In the genomic region with DNA sequence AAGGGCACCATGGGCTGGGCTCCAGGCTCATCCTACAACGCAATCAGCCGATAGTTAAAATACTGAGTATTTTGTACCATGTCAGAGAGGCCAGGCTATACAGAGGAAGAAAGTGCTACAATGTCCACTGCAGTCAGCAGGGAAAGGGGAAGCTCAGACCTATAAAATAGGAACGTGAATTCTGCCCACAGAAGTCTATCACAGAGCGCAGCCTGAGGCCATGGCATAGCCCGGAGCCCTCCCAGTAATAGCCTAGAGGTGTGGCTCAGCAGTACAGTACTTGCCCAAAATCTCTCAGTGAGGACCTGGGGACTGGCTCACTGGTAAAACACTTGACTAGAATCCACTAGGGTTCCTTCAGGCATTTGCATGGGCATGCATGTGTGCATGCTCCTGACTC, we compare ENCODE assay signal across 25 mouse cellular contexts. TPM values are rescaled to one million over a fixed set of nuclear protein-coding genes. Genes with fewer than 3 reads are reported as not detected.
DNase-seq lines count a peak whose midpoint lies in the region; ATAC-seq lines count a peak whose summit lies in the region.
"Had no signal": no experiment of that assay in that cellular context is flagged by ENCODE, and none has a peak within 500 bp of the region (broad histone marks: within the 10 kb centered on the region; RNA-seq: fewer than 3 reads in every experiment).

No protein-coding gene starts in this region.

- DNase-seq in liver, embryonic 11.5 days (ENCODE audit: low spot score) = no peak
- DNase-seq in kidney, adult 11 months = no peak
- DNase-seq in kidney, adult 9 months = no peak
- DNase-seq: adrenal gland, postnatal 25 days; B cell, adult 2 months; cerebellum, adult 11 months; cerebellum, adult 8-10 months; cerebellum, postnatal 14 days; forebrain, postnatal 0 days; gastrocnemius, adult 2 months; gastrocnemius, postnatal 25 days; heart, adult 2 months; heart, postnatal 14 days had no signal

- H3K27me3 ChIP-seq in erythroblast, embryonic 14.5 days (ENCODE audit: control insufficient read depth) = no peaks in the 10 kb centered on the region
- no peaks in the 10 kb centered on the region for H3K27me3 ChIP-seq in liver, embryonic 15.5 days
- no peaks in the 10 kb centered on the region for H3K27me3 ChIP-seq in liver, embryonic 11.5 days (replicated peaks; ENCODE audit: control insufficient read depth, insufficient read depth, low read length)
- H3K27me3 ChIP-seq: embryonic facial prominence, embryonic 12.5 days; forebrain, embryonic 13.5 days; heart, embryonic 15.5 days; hindbrain, embryonic 12.5 days had no signal

- H3K36me3 ChIP-seq in erythroblast, embryonic 14.5 days (ENCODE audit: control insufficient read depth) = peaks cover 91% of the 10 kb centered on the region
- H3K36me3 ChIP-seq in liver, embryonic 15.5 days (replicated peaks) = peaks cover 25% of the 10 kb centered on the region
- H3K36me3 ChIP-seq in liver, embryonic 11.5 days (ENCODE audit: control insufficient read depth, insufficient read depth, low read length) = 0 out of 2 replicates have a peak, but pooled peaks cover under 1% of the 10 kb centered on the region
- H3K36me3 ChIP-seq: heart, embryonic 15.5 days had no signal

- peak overlapping the region; percentile 80; the same call in 1 of the 2 replicates for H3K4me2 ChIP-seq in liver, embryonic 15.5 days
- H3K4me2 ChIP-seq in liver, embryonic 11.5 days = no peak overlapping the region
- H3K4me2 ChIP-seq: embryonic facial prominence, embryonic 12.5 days; forebrain, embryonic 13.5 days; heart, embryonic 11.5 days; heart, embryonic 15.5 days; hindbrain, embryonic 12.5 days had no signal

- WGBS in liver, embryonic 15.5 days (ENCODE audit: insufficient replicate concordance) = 65% methylated on average over 5 of the region's 5 CpGs
- WGBS in liver, embryonic 11.5 days = 72% methylated on average over 5 of the region's 5 CpGs

- peaks cover 10% of the 10 kb centered on the region for H3K9me3 ChIP-seq in erythroblast, embryonic 14.5 days (ENCODE audit: control insufficient read depth, low read length)
- peaks cover 4% of the 10 kb centered on the region; the same call in 1 of the 2 replicates for H3K9me3 ChIP-seq in liver, embryonic 15.5 days (replicated peaks)
- H3K9me3 ChIP-seq in liver, embryonic 11.5 days (ENCODE audit: control insufficient read depth, low read length) = peaks cover under 1% of the 10 kb centered on the region; the same call in 1 of the 2 replicates
- H3K9me3 ChIP-seq: embryonic facial prominence, embryonic 12.5 days; heart, embryonic 15.5 days; hindbrain, embryonic 12.5 days had no signal

- 0 out of 2 replicates have a peak overlapping the region, but pooled peaks have one; percentile 1 for H3K27ac ChIP-seq in liver, embryonic 15.5 days (replicated peaks)
- no peak overlapping the region for H3K27ac ChIP-seq in liver, embryonic 11.5 days (ENCODE audit: low read depth, low read length)
- H3K27ac ChIP-seq: embryonic facial prominence, embryonic 12.5 days; forebrain, embryonic 13.5 days; gastrocnemius, adult 2 months; heart, adult 2 months; heart, embryonic 15.5 days; hindbrain, embryonic 12.5 days had no signal

- H3K9ac ChIP-seq in liver, embryonic 15.5 days = no peak overlapping the region
- H3K9ac ChIP-seq in liver, embryonic 11.5 days (ENCODE audit: low read depth, low read length) = no peak overlapping the region
- H3K9ac ChIP-seq: embryonic facial prominence, embryonic 12.5 days; forebrain, embryonic 13.5 days; forebrain, postnatal 0 days; heart, embryonic 15.5 days; hindbrain, embryonic 12.5 days had no signal

- no peak for ATAC-seq in erythroblast, adult 5-6 weeks (replicated peaks; ENCODE audit: low FRiP score, poor library complexity, severe bottlenecking)
- ATAC-seq in liver, embryonic 15.5 days (ENCODE audit: insufficient read depth) = no peak
- ATAC-seq in liver, embryonic 11.5 days (replicated peaks; ENCODE audit: low FRiP score) = no peak
- ATAC-seq in granulocyte monocyte progenitor cell, adult 5-6 weeks (replicated peaks; ENCODE audit: poor library complexity, severe bottlenecking) = peak; percentile 48; the same call in 1 of the 2 replicates
- peak; percentile 59 for ATAC-seq in monocyte, adult 5-6 weeks (replicated peaks; ENCODE audit: insufficient number of reproducible peaks, low FRiP score, low TSS enrichment, poor library complexity, severe bottlenecking)
- ATAC-seq: CD4-positive, CD25-positive, alpha-beta regulatory T cell, adult 4 months; forebrain, embryonic 13.5 days; forebrain, postnatal 0 days; hindbrain, embryonic 16.5 days had no signal

- H3K4me1 ChIP-seq in erythroblast, embryonic 14.5 days (ENCODE audit: control insufficient read depth) = peaks cover 96% of the 10 kb centered on the region
- peaks cover 84% of the 10 kb centered on the region for H3K4me1 ChIP-seq in liver, embryonic 15.5 days (replicated peaks)
- H3K4me1 ChIP-seq in liver, embryonic 11.5 days (replicated peaks; ENCODE audit: control insufficient read depth, insufficient read depth, low read length) = peaks cover 50% of the 10 kb centered on the region

- peak overlapping the region; percentile 19 for H3K4me3 ChIP-seq in erythroblast, embryonic 14.5 days (replicated peaks)
- H3K4me3 ChIP-seq in liver, embryonic 15.5 days (replicated peaks) = no peak overlapping the region
- no peak overlapping the region for H3K4me3 ChIP-seq in liver, embryonic 11.5 days (ENCODE audit: low read depth, low read length)
- H3K4me3 ChIP-seq: embryonic facial prominence, embryonic 12.5 days; forebrain, embryonic 13.5 days; gastrocnemius, adult 2 months; heart, adult 2 months; heart, embryonic 15.5 days; hindbrain, embryonic 12.5 days had no signal

RNA-seq across cellular contexts. Expression of a gene that starts 14.1 kb away (rescaled TPM):
- 4.7 and 5.9 TPM in 2 replicates for polyA plus RNA-seq in erythroblast, embryonic 14.5 days (2012)
- 15.9 and 26.5 TPM in 2 replicates for total RNA-seq in erythroblast, adult 5-6 weeks (2015; ENCODE audit: low replicate concordance)
- total RNA-seq in erythroblast, adult 5-6 weeks (2017; ENCODE audit: low replicate concordance) = 19.8 and 35.4 TPM in 2 replicates
- 13.7 TPM in 2 replicates for polyA plus RNA-seq in liver, embryonic 15.5 days (2015; fragmentation: Nextera tagmentation; extraction: Ambion mirVana)
- polyA plus RNA-seq in liver, embryonic 11.5 days (2014; fragmentation: Nextera tagmentation; extraction: Ambion mirVana) = 16.1 and 16.5 TPM in 2 replicates
- total RNA-seq in granulocyte monocyte progenitor cell, adult 5-6 weeks (2014; fragmentation: Nextera tagmentation) = 29.4 and 39.0 TPM in 2 replicates
- 13.4 and 15.6 TPM in 2 replicates for total RNA-seq in granulocyte monocyte progenitor cell, adult 5-6 weeks (2017)
- total RNA-seq in monocyte, adult 5-6 weeks (2017) = 118 to 236 TPM (median 124 TPM) in 3 replicates

Comparison
In these comparisons a context has a peak if more than half of its experiments do, and no peak if none do; other contexts are left out.
1. ATAC-seq: peak in granulocyte monocyte progenitor cell, adult 5-6 weeks (single experiment) and monocyte, adult 5-6 weeks (single experiment); none in erythroblast, adult 5-6 weeks (single experiment), liver, embryonic 15.5 days (single experiment) and liver, embryonic 11.5 days (single experiment).